Comparison of ENCODE assay signal across 26 mouse cellular contexts in the genomic region with DNA sequence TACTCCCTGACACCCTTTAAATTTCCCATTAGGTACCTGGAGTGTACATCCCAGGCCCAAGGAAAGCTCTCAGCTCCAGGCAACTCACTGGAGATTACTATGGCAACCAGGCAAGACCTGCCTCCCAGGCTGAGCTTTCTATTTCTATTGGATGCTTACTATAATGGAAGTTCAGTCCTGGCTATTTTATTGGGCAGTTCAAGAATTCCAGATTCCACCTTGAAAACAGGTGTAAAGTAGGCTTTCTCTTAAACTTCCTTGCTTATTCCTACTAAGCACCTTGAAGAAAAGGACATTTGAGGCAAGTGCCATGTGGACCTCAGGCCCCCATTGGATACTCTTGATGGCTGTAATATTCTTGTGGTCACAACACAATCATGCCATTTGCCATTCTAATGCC. TPM values are rescaled to one million over a fixed set of nuclear protein-coding genes. Genes with fewer than 3 reads are reported as not detected.
"Had no signal": no experiment of that assay in that cellular context is flagged by ENCODE, and none has a peak within 500 bp of the region (broad histone marks: within the 10 kb centered on the region; RNA-seq: fewer than 3 reads in every experiment).

A gene (minus strand): TSS at position 101 of the 400 bp plus-strand sequence.

- H3K27ac ChIP-seq: neural tube, embryonic 12.5 days; neural tube, embryonic 13.5 days; neural tube, embryonic 15.5 days; stomach, embryonic 15.5 days; stomach, postnatal 0 days had no signal

- H3K9me3 ChIP-seq: neural tube, embryonic 12.5 days; neural tube, embryonic 13.5 days; neural tube, embryonic 15.5 days; stomach, embryonic 15.5 days had no signal

- H3K4me3 ChIP-seq: neural tube, embryonic 12.5 days; neural tube, embryonic 13.5 days; neural tube, embryonic 15.5 days; stomach, embryonic 15.5 days had no signal

- H3K4me1 ChIP-seq: neural tube, embryonic 12.5 days; neural tube, embryonic 13.5 days; neural tube, embryonic 15.5 days; stomach, embryonic 15.5 days had no signal

- DNase-seq: retina, postnatal 1 day; right cerebral cortex, adult 18-20 months; right cerebral cortex, postnatal 14 days; right cerebral cortex, postnatal 25 days; right cerebral cortex, postnatal 4 days; spleen, adult 18-20 months; thymus, adult 18-20 months; thymus, adult 2 months; thymus, postnatal 14 days; thymus, postnatal 25 days; thymus, postnatal 36 days; thymus, postnatal 4 days had no signal

- H3K36me3 ChIP-seq: neural tube, embryonic 12.5 days; neural tube, embryonic 13.5 days; neural tube, embryonic 15.5 days; stomach, embryonic 15.5 days had no signal

- H3K27me3 ChIP-seq: neural tube, embryonic 12.5 days; neural tube, embryonic 13.5 days; neural tube, embryonic 15.5 days; stomach, embryonic 15.5 days had no signal

RNA-seq across cellular contexts. Expression of the gene that starts here (rescaled TPM):
- total RNA-seq: neutrophil, adult 5-6 weeks had no signal
- polyA plus RNA-seq: neural tube, embryonic 11.5 days; neural tube, embryonic 12.5 days; neural tube, embryonic 13.5 days; neural tube, embryonic 14.5 days; neural tube, embryonic 15.5 days; small intestine, adult 2 months; spleen, adult 2 months; stomach, embryonic 14.5 days; stomach, embryonic 15.5 days; stomach, embryonic 16.5 days; stomach, postnatal 0 days; thymus, adult 2 months; thymus, postnatal 0 days; urinary bladder, adult 2 months had no signal
